Mouse (Mus musculus): ENCODE measurements around the gene Trim32. TPM values are rescaled to one million over a fixed set of nuclear protein-coding genes. Genes with fewer than 3 reads are reported as not detected.

The Trim32 gene
- 10 to 100 TPM; 35.3 to 45.1 (median 41.8) TPM for total RNA-seq (2022)

DNA sequence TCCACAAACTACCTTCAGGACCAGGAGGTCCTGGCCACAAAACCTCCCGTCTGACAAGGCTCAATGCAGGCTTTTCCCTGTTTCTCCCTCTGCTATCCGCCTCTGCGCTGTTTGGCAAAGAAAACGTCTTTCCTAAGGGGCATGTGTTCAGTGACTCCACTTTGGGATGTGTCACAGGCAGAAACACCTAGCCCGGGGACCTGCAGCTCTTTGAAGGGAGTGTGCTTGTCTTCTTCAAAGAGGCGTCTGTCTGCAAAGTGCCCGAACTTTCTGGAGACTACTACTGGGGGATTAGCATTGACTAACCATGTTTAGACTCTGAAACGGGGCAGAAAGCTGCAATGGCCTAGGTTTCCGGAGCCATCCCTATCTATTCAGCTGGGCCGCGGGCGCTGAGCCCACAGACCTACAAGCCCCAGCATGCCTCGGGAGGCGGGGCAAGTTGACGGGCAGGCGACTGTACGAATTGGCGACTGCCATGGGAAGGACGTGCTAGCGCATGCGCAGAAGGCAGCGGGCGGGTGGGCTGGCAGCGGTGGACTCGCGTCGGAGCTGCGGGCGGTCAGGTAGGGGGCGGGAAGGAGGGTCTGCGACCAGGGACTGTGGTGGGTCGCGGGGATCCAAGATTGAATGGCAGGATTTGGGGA, at the start of gene Trim32:
TSS of gene Trim32 (plus strand) at position 483 of the 647 bp plus-strand sequence.
- DNase-seq: peak; percentile 96

DNA sequence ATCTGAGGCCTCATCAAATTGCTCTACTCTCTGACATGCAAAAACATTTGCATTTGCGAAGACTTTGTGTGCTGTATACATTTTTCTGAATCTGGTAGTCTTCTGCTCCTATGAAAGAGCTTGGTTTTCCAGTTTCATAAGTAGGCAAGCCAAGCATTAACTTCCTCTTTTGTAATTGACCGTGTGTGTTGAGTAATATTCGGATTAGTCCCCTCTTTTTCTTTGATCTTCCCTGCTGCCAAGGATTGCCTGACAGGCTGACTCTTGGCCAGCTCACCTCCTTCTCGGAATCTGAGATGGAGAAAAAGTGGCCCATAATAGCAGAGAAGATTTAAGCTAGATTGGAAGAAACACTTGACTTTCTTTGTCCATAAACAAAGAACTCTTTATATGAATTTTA, 39.3 kb upstream of the Trim32 start:
- peak; percentile 11 for DNase-seq

DNA sequence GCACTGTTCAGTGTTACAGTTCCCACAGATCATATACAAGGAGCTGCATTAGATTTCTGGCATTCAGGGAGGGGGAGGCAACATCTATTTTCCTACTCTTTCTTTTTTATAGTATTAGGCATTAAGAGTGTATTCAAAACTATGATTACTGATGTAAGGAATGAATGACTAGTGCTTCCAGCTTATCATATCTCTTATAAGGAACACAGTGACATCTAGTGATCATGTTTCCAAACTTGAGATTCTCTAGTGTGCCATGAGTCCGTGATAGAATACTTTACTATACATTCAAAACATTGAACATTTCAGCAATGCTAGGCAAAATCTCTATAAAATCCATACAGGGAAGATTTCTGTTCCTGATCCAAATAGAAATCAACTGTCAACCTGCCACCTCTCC, 24.5 kb upstream of the Trim32 start:
- no peak for DNase-seq

DNA sequence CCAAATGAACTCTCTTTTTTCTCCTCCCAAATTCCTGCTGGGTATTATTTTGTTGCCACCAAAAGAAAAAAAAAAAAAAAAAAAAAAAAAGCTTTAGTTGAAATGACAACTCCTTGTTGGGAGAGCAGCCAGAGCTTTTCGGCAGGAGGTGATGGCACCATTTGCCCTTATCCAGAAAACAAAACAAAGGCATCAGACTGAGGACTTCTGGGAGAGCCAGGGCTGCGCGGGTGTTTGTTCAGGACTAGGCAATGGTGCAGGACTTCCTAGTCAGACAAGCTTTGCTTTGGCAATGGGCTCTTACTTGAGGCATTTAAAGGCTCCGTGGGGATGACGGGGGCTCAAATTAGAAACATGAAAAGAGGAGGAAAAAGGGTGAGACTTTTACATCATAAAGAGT, 17.8 kb upstream of the Trim32 start:
- no peak for DNase-seq

DNA sequence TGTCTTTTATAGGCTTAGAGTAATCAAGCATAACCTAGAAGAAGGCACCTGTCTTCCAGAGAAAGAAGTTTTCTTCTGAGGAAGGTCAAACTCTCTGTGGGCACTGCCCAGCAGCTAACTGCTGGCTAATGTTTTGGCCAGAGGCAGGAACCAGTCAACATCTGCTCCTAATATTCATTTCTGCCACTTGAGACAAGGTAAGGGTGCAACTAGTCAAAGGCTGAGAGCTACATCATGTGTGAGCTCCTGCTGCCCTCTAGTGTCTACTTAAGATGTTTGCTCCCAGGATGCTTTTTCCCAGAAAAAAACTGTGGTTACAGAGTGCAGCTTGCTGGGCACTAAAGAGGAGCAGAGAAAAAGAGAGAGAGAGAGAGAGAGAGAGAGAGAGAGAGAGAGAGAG, 15.0 kb upstream of the Trim32 start:
- DNase-seq: no peak

DNA sequence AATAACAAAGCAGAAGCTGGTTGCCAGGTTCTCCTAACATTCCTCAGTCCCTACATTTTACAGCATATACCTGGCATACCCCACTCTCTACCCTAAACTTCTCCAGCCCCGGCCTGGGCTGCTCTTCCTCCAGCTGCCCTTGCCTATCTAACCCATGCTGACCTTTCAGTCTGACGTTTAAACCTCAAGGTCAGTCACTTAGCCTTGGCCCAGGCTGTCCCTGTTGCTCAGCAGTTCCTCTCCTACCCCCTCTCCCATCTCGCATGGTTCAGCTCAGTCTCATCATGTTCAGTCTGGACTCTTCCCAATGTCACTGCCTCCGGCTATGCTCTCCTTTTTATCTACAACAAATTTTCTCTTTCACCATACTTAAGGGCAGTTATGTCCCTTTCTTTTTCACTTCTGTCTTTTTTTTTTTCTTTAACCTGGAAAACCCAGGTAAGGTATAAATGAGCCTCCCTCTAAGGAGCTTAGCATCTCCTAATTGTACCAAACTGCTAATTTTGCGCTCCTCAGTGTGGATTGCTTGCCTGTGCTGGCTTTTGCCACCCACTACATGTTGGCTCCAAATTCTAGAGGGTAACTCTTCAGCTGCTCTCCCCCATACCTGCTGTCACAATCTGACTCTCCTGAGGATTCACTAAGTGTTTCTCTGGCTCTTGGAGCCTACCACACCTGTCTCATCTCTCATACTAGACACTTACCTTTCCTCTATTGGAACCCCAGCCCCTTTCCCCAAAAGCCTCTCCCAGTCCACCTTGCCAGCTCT, 10.0 kb upstream of the Trim32 start:
- DNase-seq: no peak

DNA sequence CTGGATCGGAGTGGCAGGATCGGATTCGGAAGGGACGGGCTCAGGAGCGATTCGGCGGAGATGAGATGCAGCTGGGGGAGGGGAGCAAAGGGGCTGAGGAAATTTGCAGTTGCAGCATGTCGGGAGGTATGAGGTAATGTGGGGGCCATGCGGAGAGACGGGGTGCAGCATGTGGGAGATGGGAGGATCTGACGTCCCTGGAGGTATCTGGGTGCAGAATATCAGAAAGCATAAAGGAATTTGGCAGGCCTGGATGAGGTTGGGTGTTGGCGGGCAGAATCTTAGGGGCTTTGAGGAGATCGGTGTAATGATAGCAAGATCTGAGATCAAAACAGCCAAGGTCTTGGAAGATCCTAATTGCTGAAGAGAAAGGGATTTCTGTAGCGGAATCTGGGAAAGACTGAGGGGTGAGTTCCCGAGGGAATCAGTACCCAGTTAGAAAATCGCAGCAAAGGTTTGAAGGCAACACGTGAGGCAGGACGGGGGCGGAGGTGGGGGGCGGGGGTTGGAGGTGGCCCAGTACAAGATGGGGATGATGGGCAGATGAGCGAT, 441 bp downstream of the Trim32 start:
- no peak for DNase-seq

DNA sequence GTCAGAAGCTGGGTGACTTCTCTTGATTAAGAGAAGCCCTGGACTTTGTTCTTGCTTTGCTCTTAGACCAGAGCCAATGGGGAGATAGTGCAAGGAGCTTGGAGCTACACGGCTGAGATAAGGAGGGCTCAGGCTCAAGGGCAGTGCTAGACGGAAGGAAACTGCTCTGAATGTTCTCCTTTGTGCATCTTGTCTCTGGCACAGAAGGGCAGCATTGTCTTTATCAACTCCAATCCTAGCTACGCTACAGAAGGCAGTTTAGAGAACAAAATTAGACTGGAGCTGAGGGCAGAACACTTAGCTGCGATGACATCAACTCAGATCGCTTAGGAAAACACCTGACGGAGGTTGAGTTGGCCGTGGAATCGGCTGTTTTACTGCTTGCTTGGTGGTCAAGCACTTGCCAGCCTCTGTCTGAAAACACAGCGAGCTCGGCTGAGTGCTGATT, 2.4 kb downstream of the Trim32 start:
- no peak for DNase-seq

DNA sequence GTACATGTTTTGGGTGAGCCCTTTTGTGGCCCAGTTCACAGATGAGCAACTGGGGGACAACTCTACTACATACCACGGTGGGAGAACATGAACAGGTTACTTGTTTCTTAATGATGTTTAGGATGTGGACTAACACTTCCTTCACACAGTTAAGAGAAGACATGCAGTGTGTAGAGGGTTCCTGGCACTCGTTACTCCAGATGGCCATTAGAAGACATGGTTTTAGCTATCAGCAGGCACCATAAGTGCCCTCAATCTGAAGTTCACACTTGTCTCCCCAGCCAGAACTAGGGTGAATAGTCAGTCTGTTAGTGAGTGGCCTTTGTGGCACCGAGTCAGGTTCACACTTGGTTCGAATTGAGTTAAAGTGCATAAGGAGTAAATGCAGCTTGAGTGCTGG, 3.3 kb downstream of the Trim32 start:
- no peak for DNase-seq

DNA sequence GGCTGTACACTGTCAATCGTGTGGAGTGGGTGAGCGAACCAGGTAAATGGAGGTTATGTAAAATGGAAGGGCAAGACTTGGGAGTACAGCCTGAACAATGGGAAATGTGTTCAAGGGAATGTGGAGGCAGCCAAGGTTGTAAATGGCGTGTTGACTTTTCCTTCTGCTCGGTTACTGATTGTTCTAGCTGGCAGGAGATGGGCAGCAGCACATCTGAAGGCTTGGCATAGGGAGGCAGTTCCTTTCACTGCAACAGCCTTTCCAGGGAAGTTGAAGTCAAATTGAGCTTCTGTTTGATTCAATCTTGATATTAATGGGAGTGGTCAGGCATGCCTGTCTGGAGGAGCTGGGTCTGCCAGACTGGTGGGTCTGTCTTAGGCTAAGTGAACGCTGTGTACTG, 5.5 kb downstream of the Trim32 start:
- DNase-seq: no peak

DNA sequence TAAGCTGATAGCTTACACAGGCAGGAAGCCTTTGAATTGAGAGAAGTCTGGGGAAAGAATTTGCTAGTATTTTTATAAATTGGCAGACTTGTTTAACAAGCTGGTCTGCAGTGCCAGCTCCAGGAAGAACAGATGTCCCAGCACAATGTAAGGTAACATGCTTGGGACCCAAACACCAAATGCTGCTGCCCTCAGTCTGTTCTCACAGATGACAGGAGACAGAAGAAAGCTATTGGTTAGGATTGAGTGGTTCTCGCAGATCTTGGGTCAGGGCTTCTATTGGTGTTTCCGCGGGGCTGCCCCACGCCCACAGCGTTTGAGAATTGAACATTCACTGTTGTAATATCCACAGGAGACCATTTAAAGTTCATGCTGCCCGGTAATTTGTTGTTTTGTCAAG, 6.1 kb downstream of the Trim32 start:
- DNase-seq: no peak

DNA sequence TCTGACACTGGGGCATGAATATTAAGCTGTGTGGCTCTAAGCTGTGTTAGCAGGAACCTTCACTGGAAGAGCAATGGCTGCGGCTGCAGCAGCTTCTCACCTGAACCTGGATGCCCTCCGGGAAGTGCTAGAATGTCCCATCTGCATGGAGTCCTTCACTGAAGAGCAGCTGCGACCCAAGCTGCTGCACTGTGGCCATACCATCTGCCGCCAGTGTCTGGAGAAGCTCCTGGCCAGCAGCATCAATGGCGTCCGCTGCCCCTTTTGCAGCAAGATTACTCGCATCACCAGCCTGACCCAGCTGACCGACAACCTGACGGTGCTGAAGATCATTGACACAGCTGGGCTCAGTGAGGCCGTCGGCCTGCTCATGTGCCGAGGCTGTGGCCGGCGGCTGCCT, 8.3 kb downstream of the Trim32 start:
- no peak for DNase-seq

DNA sequence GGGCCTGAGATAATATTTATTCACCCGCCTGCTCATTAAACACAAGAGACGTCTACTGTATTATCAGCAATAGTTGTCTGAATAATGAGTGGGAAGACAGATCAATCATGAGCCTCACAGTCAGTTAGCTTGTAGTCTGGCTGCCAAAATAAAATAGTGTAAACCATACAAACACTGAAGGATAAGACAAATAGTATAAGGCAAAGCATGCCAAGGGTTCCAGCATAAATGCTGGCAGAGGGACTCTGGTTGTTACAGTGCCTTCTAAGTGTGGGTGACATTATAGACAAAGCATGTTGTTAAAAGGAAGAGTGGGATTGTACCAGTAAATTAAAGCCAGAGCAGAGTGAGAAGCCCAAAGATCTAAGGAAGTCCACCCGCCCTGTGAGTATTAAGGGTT, 15.3 kb downstream of the Trim32 start:
- no peak for DNase-seq

DNA sequence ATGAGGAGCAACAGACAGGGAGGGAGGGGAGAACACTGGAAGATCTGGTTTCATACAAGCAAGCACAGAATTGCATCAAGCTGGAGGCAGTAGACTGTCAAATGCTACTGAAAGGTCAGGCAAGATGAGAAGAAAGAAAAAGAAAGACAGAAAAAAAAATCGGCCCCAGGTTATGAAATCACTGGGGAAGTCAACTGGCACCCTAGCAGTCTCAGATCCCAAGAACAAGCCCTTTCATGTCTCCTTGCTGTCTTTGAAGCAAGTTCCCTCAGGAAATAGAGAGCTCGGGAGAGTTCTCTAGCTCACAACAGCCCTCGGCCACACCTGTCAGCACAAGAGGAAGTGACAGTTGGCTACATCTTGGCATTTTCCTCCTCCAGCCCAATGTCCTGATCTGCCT, 33.4 kb downstream of the Trim32 start:
- no peak for DNase-seq

DNA sequence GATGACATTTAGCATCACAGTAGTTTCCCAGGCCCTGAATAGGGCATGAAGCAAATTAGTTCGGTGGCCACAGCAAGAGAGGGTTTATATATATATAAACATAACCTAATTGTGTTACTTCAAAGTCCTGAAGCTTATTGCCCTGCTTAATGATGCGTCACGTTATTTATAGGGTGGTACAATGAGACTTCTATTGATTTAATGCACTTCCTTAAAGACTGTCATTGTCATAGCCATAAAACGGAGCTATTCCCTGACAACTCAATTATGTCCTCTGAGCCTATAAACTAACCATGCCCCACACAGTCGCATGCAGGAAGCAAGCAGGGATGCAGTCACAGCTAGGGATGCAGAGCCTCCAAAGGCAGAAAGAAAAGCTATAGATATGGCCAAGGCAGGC, 37.8 kb downstream of the Trim32 start:
- no peak for DNase-seq

DNA sequence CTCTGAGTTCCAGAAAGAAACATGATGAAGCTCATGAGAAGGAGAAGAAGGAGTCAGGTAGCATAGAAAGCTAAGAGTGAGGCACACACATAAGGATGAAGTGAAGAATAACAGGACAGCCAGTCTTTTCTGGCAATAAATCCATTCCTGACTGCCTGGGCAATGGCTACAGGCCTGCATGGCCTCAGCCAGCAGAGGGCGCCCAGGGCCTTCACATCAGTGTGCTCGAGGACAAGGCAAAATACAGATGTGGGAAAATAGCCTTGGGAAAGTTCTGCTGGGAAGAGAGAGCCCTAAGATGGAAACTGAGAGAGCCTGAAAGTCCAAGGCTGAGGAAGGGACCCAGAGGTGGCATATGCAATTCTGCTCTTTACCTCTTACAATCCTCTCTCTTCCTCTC, 49.9 kb downstream of the Trim32 start:
- peak; percentile 50 for DNase-seq

DNA sequence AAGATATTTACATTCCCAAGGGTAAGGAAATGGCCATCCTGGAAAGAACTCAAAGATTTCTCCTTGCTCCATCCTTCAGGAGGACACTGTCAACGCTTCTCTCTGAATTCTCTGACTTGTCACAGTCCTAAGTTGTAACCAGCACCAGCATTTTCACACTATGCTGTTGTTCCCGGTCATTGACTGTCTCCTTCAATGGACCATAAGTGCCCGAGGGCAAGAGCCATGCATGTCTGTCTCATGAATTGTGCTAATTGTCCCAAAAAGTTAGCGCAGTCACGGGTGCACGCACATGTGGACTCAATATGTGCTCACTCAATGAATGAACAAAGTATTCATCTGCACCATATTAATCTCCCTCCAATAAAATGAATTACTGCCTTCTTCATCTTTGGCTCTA, 58.4 kb downstream of the Trim32 start:
- no peak for DNase-seq

Measured in adrenal gland, adult 8-10 months (tissue).